Mouse (Mus musculus) small intestine, adult 2 months (tissue): Measurements from ENCODE around the gene Tubg1. TPM values are rescaled to one million over a fixed set of nuclear protein-coding genes. Genes with fewer than 3 reads are reported as not detected.
"Not testable (repeated sequence)": the region's sequence is repeated elsewhere in the genome, so short reads cannot be mapped to it uniquely, and the experiment has no call there.

ENCODE experiments used
- H3K27ac ChIP-seq: fragments of 200-500 bp; 2 replicates; pipeline ENCODE4 v1.5.1; 2012; ENCODE audit warnings: low read depth, low read length, control low read depth, inconsistent platforms; ENCODE audit not compliant: insufficient read depth
- H3K27me3 ChIP-seq: fragments of 200-500 bp; 2 replicates; pipeline ENCODE4 v1.6.1; 2012; ENCODE audit warnings: mild to moderate bottlenecking, moderate library complexity, low read length, inconsistent platforms; ENCODE audit not compliant: control insufficient read depth, insufficient read depth
- H3K36me3 ChIP-seq: fragments of 200-500 bp; 2 replicates; pipeline ENCODE4 v1.6.1; 2012; ENCODE audit warnings: mild to moderate bottlenecking, low read length, control low read depth, inconsistent platforms; ENCODE audit not compliant: control insufficient read depth, insufficient read depth
- H3K4me1 ChIP-seq: fragments of 200-500 bp; 2 replicates; pipeline ENCODE4 v1.6.1; 2012; ENCODE audit warnings: low read length, inconsistent platforms, mixed read lengths; ENCODE audit not compliant: control insufficient read depth, insufficient read depth, insufficient read length
- H3K4me3 ChIP-seq: fragments of 200-500 bp; 2 replicates; pipeline ENCODE4 v1.5.1; 2012; ENCODE audit warnings: low read depth, mild to moderate bottlenecking, control low read depth, inconsistent platforms, low read length, moderate library complexity
- CTCF ChIP-seq: fragments of 200-500 bp; IDR thresholded peaks from 2 replicates; pipeline ENCODE4 v1.5.1; 2012; ENCODE audit warnings: low read depth, mild to moderate bottlenecking, control low read depth, inconsistent platforms, low read length, moderate library complexity, mixed read lengths; ENCODE audit not compliant: insufficient replicate concordance, insufficient read length; ENCODE audit errors: extremely low read depth
- POLR2A ChIP-seq: fragments of 200-500 bp; IDR thresholded peaks from 2 replicates; pipeline ENCODE4 v1.6.1; 2012; ENCODE audit warnings: low read depth, mild to moderate bottlenecking, control low read depth, inconsistent platforms, low read length, moderate library complexity
- WGBS: fragments of 180-500 bp; shearing (Covaris S2); methylation state at CpG from one replicate; pipeline ENCODE4 v1.1.7; 2018; 5-methylcytosine and 5-hydroxymethylcytosine counted together
- polyA plus RNA-seq: library from polyadenylated mRNA; depleted of rRNA; stranded (reverse); fragments of >200 nt; gene quantifications from 2 replicates; pipeline ENCODE4 v1.2.3, GENCODE M21; 2012

Tubg1 gene
- polyA plus RNA-seq, 1 experiment: 16.2 TPM

GRCm38 (mm10) chr11:101120545-101121188 is 929 bp downstream of the Tubg1 start:
- H3K27ac ChIP-seq: peak overlapping the region; percentile 37; the same call in 1 of the 2 replicates
- H3K27me3 ChIP-seq: no peaks in the 10 kb centered on the region
- 16% methylated on average over 19 of the region's 19 CpGs for WGBS
- H3K36me3 ChIP-seq: peaks cover 9% of the 10 kb centered on the region
- H3K4me3 ChIP-seq: peak overlapping the region; percentile 74
- peaks cover 11% of the 10 kb centered on the region for H3K4me1 ChIP-seq
- TF ChIP-seq POLR2A: no peak
- TF ChIP-seq CTCF: no peak

GRCm38 (mm10) chr11:101124494-101124893 is 4.8 kb downstream of the Tubg1 start:
- peaks cover 12% of the 10 kb centered on the region for H3K36me3 ChIP-seq
- WGBS: 95% methylated on average over 8 of the region's 8 CpGs
- not testable (repeated sequence) for H3K27me3 ChIP-seq

GRCm38 (mm10) chr11:101125008-101125407 is 5.3 kb downstream of the Tubg1 start:
- H3K27ac ChIP-seq, H3K4me3 ChIP-seq, H3K4me1 ChIP-seq, H3K27me3 ChIP-seq: not testable (repeated sequence)
- 95% methylated on average over 9 of the region's 9 CpGs for WGBS
- peaks cover 12% of the 10 kb centered on the region for H3K36me3 ChIP-seq

More at GRCm38 (mm10) chr11:101124494-101124893, 4.8 kb downstream of the Tubg1 start:
- not testable (repeated sequence) for H3K27ac ChIP-seq, H3K4me1 ChIP-seq, H3K4me3 ChIP-seq

- Histone ChIP-seq H3K4me3 (no peak overlapping the region), H3K27me3 (no peaks in the 10 kb centered on the region), H3K27ac (no peak overlapping the region), H3K4me1 (peaks cover 6% of the 10 kb centered on the region), H3K36me3 (peaks cover 12% of the 10 kb centered on the region)
- WGBS: 100% methylated on average over 1 of the region's 1 CpGs
- TF ChIP-seq CTCF (peak; percentile 12; the same call in 1 of the 2 replicates), POLR2A (no peak)
Observed at GRCm38 (mm10) chr11:101127075-101127474, 7.3 kb downstream of the Tubg1 start.

- H3K36me3 ChIP-seq: peaks cover 10% of the 10 kb centered on the region
- no peak overlapping the region for H3K27ac ChIP-seq
- H3K27me3 ChIP-seq: no peaks in the 10 kb centered on the region
- H3K4me3 ChIP-seq: no peak overlapping the region
- TF ChIP-seq POLR2A: no peak
- TF ChIP-seq CTCF: no peak
- peaks cover 6% of the 10 kb centered on the region for H3K4me1 ChIP-seq
- WGBS: 84% methylated on average over 11 of the region's 11 CpGs
Observed at GRCm38 (mm10) chr11:101128996-101129577, 9.3 kb downstream of the Tubg1 start.

- no peak overlapping the region for H3K4me3 ChIP-seq
- H3K4me1 ChIP-seq: peaks cover 6% of the 10 kb centered on the region
- peaks cover 10% of the 10 kb centered on the region for H3K36me3 ChIP-seq
- no peaks in the 10 kb centered on the region for H3K27me3 ChIP-seq
- H3K27ac ChIP-seq: no peak overlapping the region
- TF ChIP-seq POLR2A (no peak), CTCF (no peak)
- WGBS: 25% methylated on average over 18 of the region's 18 CpGs
Observed at GRCm38 (mm10) chr11:101130056-101130756, 10.5 kb downstream of the Tubg1 start.

GRCm38 (mm10) chr11:101131187-101131586 is 11.4 kb downstream of the Tubg1 start:
- H3K36me3 ChIP-seq: peaks cover 4% of the 10 kb centered on the region
- peaks cover 6% of the 10 kb centered on the region for H3K4me1 ChIP-seq
- no peak overlapping the region for H3K27ac ChIP-seq
- 87% methylated on average over 2 of the region's 2 CpGs for WGBS
- H3K27me3 ChIP-seq: no peaks in the 10 kb centered on the region
- H3K4me3 ChIP-seq: no peak overlapping the region
- TF ChIP-seq POLR2A (no peak), CTCF (no peak)
